Mouse (Mus musculus): ENCODE data around the gene Hmg20a. TPM values are rescaled to one million over a fixed set of nuclear protein-coding genes. Genes with fewer than 3 reads are reported as not detected.

The Hmg20a gene
- polyA plus RNA-seq (2012; rRNA removed) (8.3 and 9.5 TPM in 2 replicates), polyA plus RNA-seq (2014; fragmentation: Nextera tagmentation; extraction: Ambion mirVana) (9.6 and 12.0 TPM in 2 replicates)

GRCm38 (mm10) chr9:56417948-56418737 is at the start of gene Hmg20a, which contains the start of gene Peak1:
Hmg20a (plus strand) TSS chr9:56418609.
Peak1 (minus strand) TSS chr9:56418067.
- TF ChIP-seq CTCF (IDR thresholded peaks at IDR 0.05; ENCODE audit: low read depth) = 0 out of 2 replicates have a peak, but pooled peaks have one; percentile 7
- no peak for TF ChIP-seq EP300 (IDR thresholded peaks at IDR 0.05; ENCODE audit: low read depth)
- Histone ChIP-seq H3K27me3 (ENCODE audit: control insufficient read depth, insufficient read depth, low read length) (no peaks in the 10 kb centered on the region), H3K4me2 (ENCODE audit: low read depth) (peak within 1 kb of the TSS; percentile 83), H3K36me3 (replicated peaks; ENCODE audit: control insufficient read depth, insufficient read depth, low read depth) (no peaks in the 10 kb centered on the region), H3K27ac (peak within 1 kb of the TSS; percentile 58), H3K4me3 (ENCODE audit: insufficient read depth in 1 of 2, low read depth in 2 of 2, low read length in 2 of 2) (peak within 1 kb of the TSS; percentile 75 to 82), H3K9me3 (ENCODE audit: control insufficient read depth, low read length) (no peaks in the 10 kb centered on the region), H3K4me1 (replicated peaks; ENCODE audit: control insufficient read depth in 2 of 2, insufficient read depth in 2 of 2, low read length in 1 of 2) (peaks cover 10 to 13% of the 10 kb centered on the region in 2 experiments), H3K9ac (replicated peaks) (peak within 1 kb of the TSS; percentile 80)
- ATAC-seq (ENCODE audit: insufficient read depth) = peak; percentile 97
- under 1% methylated on average over 57 of the region's 59 CpGs for WGBS (ENCODE audit: insufficient replicate concordance)
- peak; percentile 100 for DNase-seq (ENCODE audit: low read depth in 3 of 3, low spot score in 3 of 3)

- Histone ChIP-seq H3K9me3 (ENCODE audit: control insufficient read depth, low read length) (no peaks in the 10 kb centered on the region), H3K4me1 (replicated peaks; ENCODE audit: control insufficient read depth in 2 of 2, insufficient read depth in 2 of 2, low read length in 1 of 2) (peaks cover 0 to 2% of the 10 kb centered on the region in 2 experiments; a peak in 2 of 4 replicates), H3K4me2 (ENCODE audit: low read depth) (no peak overlapping the region), H3K36me3 (replicated peaks; ENCODE audit: control insufficient read depth, insufficient read depth, low read depth) (no peaks in the 10 kb centered on the region), H3K4me3 (ENCODE audit: insufficient read depth in 1 of 2, low read depth in 2 of 2, low read length in 2 of 2) (no peak overlapping the region), H3K27me3 (ENCODE audit: control insufficient read depth, insufficient read depth, low read length) (no peaks in the 10 kb centered on the region), H3K9ac (replicated peaks) (no peak overlapping the region), H3K27ac (no peak overlapping the region)
- DNase-seq (ENCODE audit: low read depth in 3 of 3, low spot score in 3 of 3) = no peak
- no peak for ATAC-seq (ENCODE audit: insufficient read depth)
- 66% methylated on average over 3 of the region's 3 CpGs for WGBS (ENCODE audit: insufficient replicate concordance)
- TF ChIP-seq CTCF (IDR thresholded peaks at IDR 0.05; ENCODE audit: low read depth) (no peak), EP300 (IDR thresholded peaks at IDR 0.05; ENCODE audit: low read depth) (no peak)
Observed at GRCm38 (mm10) chr9:56368814-56369213, 49.6 kb upstream of the Hmg20a start.

- DNase-seq (ENCODE audit: low read depth in 3 of 3, low spot score in 3 of 3) (peak in 1 of 3 experiments; percentile 6), ATAC-seq (ENCODE audit: insufficient read depth) (no peak)
- TF ChIP-seq CTCF (IDR thresholded peaks at IDR 0.05; ENCODE audit: low read depth) = no peak
- no peak for TF ChIP-seq EP300 (IDR thresholded peaks at IDR 0.05; ENCODE audit: low read depth)
- Histone ChIP-seq H3K9ac (replicated peaks) (no peak overlapping the region), H3K9me3 (ENCODE audit: control insufficient read depth, low read length) (no peaks in the 10 kb centered on the region), H3K36me3 (replicated peaks; ENCODE audit: control insufficient read depth, insufficient read depth, low read depth) (no peaks in the 10 kb centered on the region), H3K27ac (no peak overlapping the region), H3K27me3 (ENCODE audit: control insufficient read depth, insufficient read depth, low read length) (no peaks in the 10 kb centered on the region), H3K4me3 (ENCODE audit: insufficient read depth in 1 of 2, low read depth in 2 of 2, low read length in 2 of 2) (no peak overlapping the region), H3K4me1 (replicated peaks; ENCODE audit: control insufficient read depth in 2 of 2, insufficient read depth in 2 of 2, low read length in 1 of 2) (peaks cover 0 to 2% of the 10 kb centered on the region in 2 experiments; a peak in 2 of 4 replicates), H3K4me2 (ENCODE audit: low read depth) (no peak overlapping the region)
- 22% methylated on average over 5 of the region's 5 CpGs for WGBS (ENCODE audit: insufficient replicate concordance)
Observed at GRCm38 (mm10) chr9:56370710-56371109, 47.7 kb upstream of the Hmg20a start.

GRCm38 (mm10) chr9:56374401-56374800 is 44.0 kb upstream of the Hmg20a start:
- Histone ChIP-seq H3K36me3 (replicated peaks; ENCODE audit: control insufficient read depth, insufficient read depth, low read depth) (no peaks in the 10 kb centered on the region), H3K4me3 (ENCODE audit: insufficient read depth in 1 of 2, low read depth in 2 of 2, low read length in 2 of 2) (no peak overlapping the region), H3K27me3 (ENCODE audit: control insufficient read depth, insufficient read depth, low read length) (no peaks in the 10 kb centered on the region), H3K27ac (no peak overlapping the region), H3K4me1 (replicated peaks; ENCODE audit: control insufficient read depth in 2 of 2, insufficient read depth in 2 of 2, low read length in 1 of 2) (peaks cover 0 to 2% of the 10 kb centered on the region in 2 experiments; a peak in 2 of 4 replicates), H3K4me2 (ENCODE audit: low read depth) (no peak overlapping the region), H3K9ac (replicated peaks) (no peak overlapping the region), H3K9me3 (ENCODE audit: control insufficient read depth, low read length) (no peaks in the 10 kb centered on the region)
- TF ChIP-seq EP300 (IDR thresholded peaks at IDR 0.05; ENCODE audit: low read depth) = no peak
- no peak for ATAC-seq (ENCODE audit: insufficient read depth)
- no peak for DNase-seq (ENCODE audit: low read depth in 3 of 3, low spot score in 3 of 3)
- WGBS (ENCODE audit: insufficient replicate concordance) = 59% methylated on average over 4 of the region's 4 CpGs

- no peaks in the 10 kb centered on the region for H3K27me3 ChIP-seq (ENCODE audit: control insufficient read depth, insufficient read depth, low read length)
- H3K9ac ChIP-seq (replicated peaks) = no peak overlapping the region
- no peaks in the 10 kb centered on the region for H3K36me3 ChIP-seq (replicated peaks; ENCODE audit: control insufficient read depth, insufficient read depth, low read depth)
- H3K4me2 ChIP-seq (ENCODE audit: low read depth) = no peak overlapping the region
- ATAC-seq (ENCODE audit: insufficient read depth) (no peak), DNase-seq (ENCODE audit: low read depth in 3 of 3, low spot score in 3 of 3) (no peak)
- TF ChIP-seq EP300 (IDR thresholded peaks at IDR 0.05; ENCODE audit: low read depth) (no peak), CTCF (IDR thresholded peaks at IDR 0.05; ENCODE audit: low read depth) (no peak)
- WGBS (ENCODE audit: insufficient replicate concordance) = 63% methylated on average over 1 of the region's 1 CpGs
- no peaks in the 10 kb centered on the region for H3K4me1 ChIP-seq (replicated peaks; ENCODE audit: control insufficient read depth in 2 of 2, insufficient read depth in 2 of 2, low read length in 1 of 2)
- H3K9me3 ChIP-seq (ENCODE audit: control insufficient read depth, low read length) = no peaks in the 10 kb centered on the region
- no peak overlapping the region for H3K4me3 ChIP-seq (ENCODE audit: insufficient read depth in 1 of 2, low read depth in 2 of 2, low read length in 2 of 2)
- no peak overlapping the region for H3K27ac ChIP-seq
Observed at GRCm38 (mm10) chr9:56382786-56383185, 35.6 kb upstream of the Hmg20a start.

Measured in liver, embryonic 14.5 days (tissue).